Mouse (Mus musculus) hindbrain, embryonic 11.5 days (tissue): ENCODE measurements around the gene Rgs14. TPM values are rescaled to one million over a fixed set of nuclear protein-coding genes. Genes with fewer than 3 reads are reported as not detected.

ENCODE experiments used
- ATAC-seq: fragments of 200-750 bp; cut with Nextera tagmentation; 2 replicates; pipeline ENCODE4 v1.8.0; 2017; ENCODE audit warnings: mild to moderate bottlenecking, moderate TSS enrichment, moderate library complexity; ENCODE audit not compliant: low FRiP score
- DNase-seq: peaks from one replicate; pipeline ENCODE4 v3.0.0-alpha.2; 2015; ENCODE audit warnings: low spot score
- H3K27ac ChIP-seq: fragments of 300-500 bp; sonication (generic); 2 replicates; pipeline ENCODE4 v1.5.1; 2014; ENCODE audit warnings: mild to moderate bottlenecking, low read depth, low read length
- H3K27me3 ChIP-seq: fragments of 300-500 bp; sonication (generic); 2 replicates; pipeline ENCODE4 v1.6.1; 2014; ENCODE audit warnings: mild to moderate bottlenecking, low read length, moderate library complexity, mixed read lengths; ENCODE audit not compliant: control insufficient read depth, insufficient read depth
- H3K36me3 ChIP-seq: fragments of 300-500 bp; sonication (generic); 2 replicates; pipeline ENCODE4 v1.6.1; 2014; ENCODE audit warnings: mild to moderate bottlenecking, low read length, moderate library complexity, mixed read lengths; ENCODE audit not compliant: control insufficient read depth, insufficient read depth
- H3K4me1 ChIP-seq: fragments of 300-500 bp; sonication (generic); replicated peaks from 2 replicates; pipeline ENCODE4 v1.6.1; 2014; ENCODE audit warnings: low read length, mixed read lengths; ENCODE audit not compliant: control insufficient read depth, insufficient read depth
- H3K4me2 ChIP-seq: fragments of 300-500 bp; sonication (generic); replicated peaks from 2 replicates; pipeline ENCODE4 v1.6.1; 2014; ENCODE audit warnings: mild to moderate bottlenecking, low read depth, low read length
- H3K4me3 ChIP-seq: fragments of 300-500 bp; sonication (generic); 2 replicates; pipeline ENCODE4 v1.5.1; 2014; ENCODE audit warnings: low read depth, low read length
- H3K9ac ChIP-seq: fragments of 300-500 bp; sonication (generic); 2 replicates; pipeline ENCODE4 v1.6.1; 2014; ENCODE audit warnings: low read depth, low read length
- H3K9me3 ChIP-seq: fragments of 300-500 bp; sonication (generic); 2 replicates; pipeline ENCODE4 v1.6.1; 2016; ENCODE audit warnings: low read length; ENCODE audit not compliant: control insufficient read depth
- WGBS: fragments of 180-500 bp; shearing (Covaris S2); extraction: QIAGEN DNeasy Blood & Tissue Kit; methylation state at CpG from one replicate; pipeline ENCODE4 v1.1.7; 2014; 5-methylcytosine and 5-hydroxymethylcytosine counted together
- polyA plus RNA-seq: library from polyadenylated mRNA; unstranded; fragments of >200 nt; fragmentation: Nextera tagmentation; extraction: Ambion mirVana; gene quantifications from 2 replicates; pipeline ENCODE4 v1.2.1, GENCODE M21; 2014

Gene Rgs14
- polyA plus RNA-seq, 1 experiment from 2014 or later: 0.48 TPM

DNA sequence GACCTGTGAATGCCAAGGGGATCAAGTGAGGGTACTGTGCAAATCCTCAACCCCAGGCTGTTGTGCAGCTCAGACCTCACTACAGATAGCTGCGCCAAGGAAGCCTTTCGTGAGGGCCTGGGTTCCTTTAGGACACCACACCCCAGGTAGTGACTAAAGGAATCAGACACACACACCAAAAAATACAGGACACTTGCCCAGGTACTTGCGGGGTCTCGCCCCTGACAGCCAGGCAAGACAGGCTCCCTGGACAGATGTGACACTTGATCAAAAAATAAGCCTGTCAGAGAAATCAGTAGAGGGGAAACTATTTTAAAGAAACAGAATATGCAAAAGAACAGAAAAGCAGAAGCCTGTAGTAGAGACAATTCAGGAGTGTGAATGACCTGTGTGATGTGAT is 40.9 kb upstream of the Rgs14 start:
- Histone ChIP-seq H3K27me3 (no peaks in the 10 kb centered on the region), H3K27ac (no peak overlapping the region), H3K9ac (peak overlapping the region; percentile 74), H3K4me3 (peak overlapping the region; percentile 63), H3K4me1 (peaks cover 6% of the 10 kb centered on the region; the same call in 1 of the 2 replicates), H3K9me3 (no peaks in the 10 kb centered on the region), H3K4me2 (peak overlapping the region; percentile 93), H3K36me3 (peaks cover 8% of the 10 kb centered on the region)
- no peak for DNase-seq
- ATAC-seq: no peak
- WGBS: 71% methylated on average over 4 of the region's 4 CpGs

DNA sequence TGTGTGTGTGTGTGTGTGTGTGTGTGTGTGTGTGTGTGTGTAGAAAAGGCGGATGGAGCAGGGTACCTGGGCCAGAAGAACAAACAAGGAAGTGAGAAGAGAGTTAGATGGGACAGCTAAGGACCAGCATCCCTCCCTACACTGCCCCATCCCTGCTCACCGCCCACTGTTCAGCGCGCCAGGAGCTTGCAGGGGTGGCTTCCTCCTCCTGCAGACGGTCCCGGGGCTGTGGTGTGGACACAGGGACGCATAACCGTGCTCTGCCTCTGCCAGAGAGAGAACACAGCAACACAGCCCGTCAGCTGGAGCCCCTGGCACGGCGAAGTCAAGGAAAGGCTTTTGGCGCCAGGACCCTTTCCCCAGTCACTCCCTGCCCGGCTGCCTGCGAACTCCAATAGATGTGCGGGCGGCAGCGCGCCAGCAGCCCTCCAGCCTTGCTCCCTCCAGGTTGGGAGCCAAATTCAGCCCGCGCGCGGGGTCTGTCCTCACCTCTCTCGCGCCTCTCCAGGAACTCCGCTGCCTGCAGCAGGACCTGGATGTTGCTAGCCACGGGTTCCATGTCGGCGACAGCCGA is 40.3 kb upstream of the Rgs14 start:
- peaks cover 6% of the 10 kb centered on the region; the same call in 1 of the 2 replicates for H3K4me1 ChIP-seq
- peaks cover 8% of the 10 kb centered on the region for H3K36me3 ChIP-seq
- H3K27ac ChIP-seq: peak overlapping the region; percentile 88
- peak overlapping the region; percentile 93 for H3K4me2 ChIP-seq
- peak; percentile 31; the same call in 1 of the 2 replicates for ATAC-seq
- 2% methylated on average over 28 of the region's 29 CpGs for WGBS
- peak overlapping the region; percentile 63 for H3K4me3 ChIP-seq
- H3K27me3 ChIP-seq: no peaks in the 10 kb centered on the region
- H3K9ac ChIP-seq: peak overlapping the region; percentile 74
- H3K9me3 ChIP-seq: no peaks in the 10 kb centered on the region
- DNase-seq: no peak

DNA sequence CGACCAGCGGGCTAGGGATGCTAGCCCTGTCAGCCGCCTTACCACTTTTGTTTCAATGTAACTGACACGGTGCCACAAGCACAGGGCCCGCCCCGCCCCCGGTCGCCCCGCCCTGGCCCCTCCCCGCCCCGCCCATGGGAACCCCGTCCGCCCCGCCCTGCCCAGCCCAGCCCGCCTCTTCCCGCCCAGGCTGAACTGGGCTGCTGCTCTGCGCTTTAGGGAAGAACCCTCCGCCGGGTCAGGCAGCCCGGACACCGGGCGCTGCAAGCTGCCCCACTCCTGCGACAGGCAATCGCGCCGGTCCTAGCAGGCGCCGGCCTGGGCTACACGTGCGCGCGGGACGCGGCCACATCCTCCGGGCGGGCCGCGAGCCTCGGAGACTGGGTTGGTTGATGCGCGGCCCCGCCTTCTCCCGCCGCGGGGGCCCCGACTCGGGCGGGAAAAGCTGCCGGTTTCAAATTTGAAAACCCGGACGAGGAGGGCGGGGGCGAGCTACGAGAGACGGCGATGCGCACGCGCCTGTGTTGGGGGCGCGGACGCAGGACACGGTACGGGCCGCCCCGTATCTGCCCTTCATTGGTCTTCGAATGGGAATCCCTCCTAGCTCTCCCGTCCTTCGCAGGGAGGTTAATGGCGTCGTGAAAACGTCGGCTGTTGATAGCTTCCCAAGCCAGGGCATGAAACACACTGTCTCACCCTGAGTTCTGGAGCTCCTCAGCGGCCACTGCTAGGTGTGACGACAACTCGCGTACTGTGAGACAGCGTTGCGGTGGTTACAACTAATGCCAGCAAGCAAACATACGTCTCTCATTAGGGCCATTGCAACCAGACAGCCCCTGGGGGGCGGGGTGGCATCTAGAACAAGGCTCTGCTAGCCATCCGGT is 39.6 kb upstream of the Rgs14 start, which contains the start of gene Mxd3:
Mxd3 (minus strand) TSS at position 141 of the 884 bp plus-strand sequence.
- peaks cover 8% of the 10 kb centered on the region for H3K36me3 ChIP-seq
- no peaks in the 10 kb centered on the region for H3K9me3 ChIP-seq
- DNase-seq (peak; percentile 91), ATAC-seq (peak; percentile 87)
- H3K4me3 ChIP-seq: peak within 1 kb of the TSS; percentile 63
- peak within 1 kb of the TSS; percentile 88 for H3K27ac ChIP-seq
- WGBS: under 1% methylated on average over 73 of the region's 82 CpGs
- peak within 1 kb of the TSS; percentile 74 for H3K9ac ChIP-seq
- no peaks in the 10 kb centered on the region for H3K27me3 ChIP-seq
- H3K4me1 ChIP-seq: peaks cover 6% of the 10 kb centered on the region; the same call in 1 of the 2 replicates
- H3K4me2 ChIP-seq: peak within 1 kb of the TSS; percentile 93

DNA sequence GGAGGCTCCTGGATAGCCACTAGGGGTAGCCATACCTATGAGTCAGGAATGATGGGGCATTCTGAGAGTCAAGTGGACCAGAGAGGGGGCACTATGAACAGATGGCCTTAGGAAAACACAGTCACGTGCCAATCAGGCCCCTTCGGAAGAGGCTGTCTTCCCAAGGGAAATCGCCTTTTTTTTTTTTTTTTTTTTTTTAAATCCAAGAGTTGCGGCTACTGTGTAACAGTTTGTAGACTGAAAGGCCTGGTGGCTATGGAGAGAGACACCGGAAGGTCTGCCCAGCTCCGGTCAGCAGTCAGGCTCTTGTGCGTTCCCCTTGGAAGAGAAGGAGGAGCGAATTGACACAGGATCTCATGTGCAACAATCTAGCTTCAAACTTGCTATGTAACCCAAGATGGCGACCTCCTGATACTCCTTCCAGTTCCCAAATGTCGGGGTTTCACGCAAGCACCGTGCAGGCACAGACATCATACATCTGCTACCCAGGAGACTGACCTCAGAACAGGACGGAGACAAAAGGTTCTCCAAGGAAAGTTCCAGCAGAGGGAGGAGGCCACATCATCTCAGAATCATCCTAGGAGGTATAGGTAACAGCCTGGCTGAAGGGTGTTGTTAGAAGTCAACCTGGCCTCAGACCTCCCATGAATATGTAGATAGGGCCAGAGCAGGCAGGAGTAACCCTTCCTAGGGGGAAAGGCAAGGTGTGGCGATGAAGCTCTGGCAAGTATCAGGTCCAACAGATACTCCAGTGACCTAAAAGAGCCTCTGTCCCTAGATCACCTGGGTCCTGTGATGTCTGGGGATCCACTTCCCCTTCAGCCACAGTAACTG is 38.7 kb upstream of the Rgs14 start:
- Histone ChIP-seq H3K4me3 (peak overlapping the region; percentile 63), H3K4me2 (peak overlapping the region; percentile 93), H3K36me3 (peaks cover 3% of the 10 kb centered on the region), H3K9ac (no peak overlapping the region; the same call in none of the 2 replicates), H3K27ac (peak overlapping the region; percentile 88), H3K4me1 (peaks cover 6% of the 10 kb centered on the region; the same call in 1 of the 2 replicates), H3K27me3 (no peaks in the 10 kb centered on the region), H3K9me3 (no peaks in the 10 kb centered on the region)
- DNase-seq: no peak
- ATAC-seq: peak; percentile 55; the same call in 1 of the 2 replicates
- 44% methylated on average over 14 of the region's 14 CpGs for WGBS

DNA sequence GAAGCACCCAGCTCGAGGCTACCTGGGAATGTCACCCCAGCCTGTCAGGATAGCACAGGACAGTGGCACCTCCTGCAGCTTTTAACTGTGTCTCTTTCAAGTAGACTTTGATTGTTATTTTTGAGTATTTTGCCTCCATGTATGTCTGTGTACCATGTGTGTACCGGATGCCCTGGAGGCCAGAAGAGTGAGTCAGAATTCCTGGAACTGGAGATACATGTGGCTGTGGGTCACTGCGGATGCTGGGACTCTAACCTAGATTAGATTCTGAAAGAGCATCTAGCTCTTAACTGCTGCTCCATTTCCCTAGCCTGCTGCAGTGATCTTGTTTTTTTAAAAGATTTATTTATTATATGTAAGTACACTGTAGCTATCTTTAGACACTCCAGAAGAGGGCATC is 37.2 kb upstream of the Rgs14 start:
- Histone ChIP-seq H3K36me3 (no peaks in the 10 kb centered on the region), H3K4me1 (peaks cover 6% of the 10 kb centered on the region; the same call in 1 of the 2 replicates), H3K9me3 (no peaks in the 10 kb centered on the region), H3K4me2 (no peak overlapping the region), H3K9ac (no peak overlapping the region), H3K4me3 (no peak overlapping the region), H3K27ac (no peak overlapping the region), H3K27me3 (no peaks in the 10 kb centered on the region)
- DNase-seq (no peak), ATAC-seq (no peak)
- WGBS: 83% methylated on average over 3 of the region's 3 CpGs

DNA sequence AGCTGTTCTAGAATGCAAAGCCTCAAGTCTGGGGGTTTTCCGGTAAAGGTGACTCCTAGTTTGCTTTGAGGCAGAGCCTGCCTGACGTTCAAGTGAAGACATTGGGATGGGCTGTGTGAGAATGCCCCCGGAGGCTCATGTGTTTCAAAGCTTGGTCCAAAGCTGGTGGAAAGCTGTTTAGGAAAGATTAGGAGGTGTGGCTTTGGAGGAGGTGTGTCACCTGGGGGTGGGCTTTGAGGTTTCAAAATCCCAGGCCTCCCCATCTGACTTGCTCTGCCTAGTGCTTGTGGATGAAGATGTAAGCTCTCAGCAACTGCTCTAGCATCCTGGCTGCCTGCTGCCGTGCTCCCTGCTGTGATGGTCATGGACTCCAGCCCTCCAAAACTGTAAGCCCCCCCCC is 33.8 kb upstream of the Rgs14 start:
- Histone ChIP-seq H3K27me3 (no peaks in the 10 kb centered on the region), H3K27ac (no peak overlapping the region), H3K4me2 (no peak overlapping the region), H3K9ac (no peak overlapping the region), H3K36me3 (no peaks in the 10 kb centered on the region), H3K9me3 (no peaks in the 10 kb centered on the region), H3K4me3 (no peak overlapping the region), H3K4me1 (no peaks in the 10 kb centered on the region)
- no peak for DNase-seq
- ATAC-seq: no peak
- WGBS: 84% methylated on average over 4 of the region's 4 CpGs

DNA sequence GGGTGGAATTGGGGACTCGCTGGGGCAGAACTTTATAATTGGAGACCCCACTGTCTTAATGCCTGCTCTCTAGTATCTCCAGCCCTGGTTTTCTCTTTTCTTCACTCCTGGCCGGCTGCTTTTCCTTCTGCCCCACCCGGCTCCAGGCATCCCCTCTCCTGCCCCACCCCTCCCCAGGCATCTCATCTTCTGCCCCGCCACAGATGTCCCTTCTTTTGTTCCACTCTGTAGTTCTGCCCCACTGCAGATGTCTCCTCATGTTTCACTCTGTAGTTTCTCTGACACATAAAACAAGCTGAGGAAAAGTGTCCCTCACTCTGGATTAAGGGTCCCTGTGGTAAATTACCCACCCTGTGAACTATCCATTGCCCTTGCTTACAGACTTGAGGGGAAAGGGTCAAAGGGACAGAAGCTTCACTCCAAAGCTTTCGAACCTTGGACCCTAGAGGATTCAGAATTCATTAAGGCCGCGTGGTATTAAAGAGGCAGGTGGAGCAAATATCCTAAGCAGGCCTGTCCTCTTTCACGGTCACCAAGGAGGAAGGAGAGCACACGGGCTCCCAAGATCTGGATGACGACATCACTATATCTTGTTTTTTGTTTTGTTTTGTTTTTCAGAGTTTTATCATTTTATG is 32.1 kb upstream of the Rgs14 start:
- no peak for ATAC-seq
- Histone ChIP-seq H3K4me1 (no peaks in the 10 kb centered on the region), H3K9ac (no peak overlapping the region), H3K9me3 (no peaks in the 10 kb centered on the region), H3K27ac (no peak overlapping the region), H3K4me2 (no peak overlapping the region), H3K36me3 (no peaks in the 10 kb centered on the region), H3K27me3 (no peaks in the 10 kb centered on the region), H3K4me3 (no peak overlapping the region)
- WGBS: 74% methylated on average over 10 of the region's 10 CpGs
- no peak for DNase-seq
